Mouse (Mus musculus): ENCODE data around the gene Snrpc. TPM values are rescaled to one million over a fixed set of nuclear protein-coding genes. Genes with fewer than 3 reads are reported as not detected.

The Snrpc gene
- polyA plus RNA-seq, 1 experiment from 2014 or later, result 207 TPM

DNA sequence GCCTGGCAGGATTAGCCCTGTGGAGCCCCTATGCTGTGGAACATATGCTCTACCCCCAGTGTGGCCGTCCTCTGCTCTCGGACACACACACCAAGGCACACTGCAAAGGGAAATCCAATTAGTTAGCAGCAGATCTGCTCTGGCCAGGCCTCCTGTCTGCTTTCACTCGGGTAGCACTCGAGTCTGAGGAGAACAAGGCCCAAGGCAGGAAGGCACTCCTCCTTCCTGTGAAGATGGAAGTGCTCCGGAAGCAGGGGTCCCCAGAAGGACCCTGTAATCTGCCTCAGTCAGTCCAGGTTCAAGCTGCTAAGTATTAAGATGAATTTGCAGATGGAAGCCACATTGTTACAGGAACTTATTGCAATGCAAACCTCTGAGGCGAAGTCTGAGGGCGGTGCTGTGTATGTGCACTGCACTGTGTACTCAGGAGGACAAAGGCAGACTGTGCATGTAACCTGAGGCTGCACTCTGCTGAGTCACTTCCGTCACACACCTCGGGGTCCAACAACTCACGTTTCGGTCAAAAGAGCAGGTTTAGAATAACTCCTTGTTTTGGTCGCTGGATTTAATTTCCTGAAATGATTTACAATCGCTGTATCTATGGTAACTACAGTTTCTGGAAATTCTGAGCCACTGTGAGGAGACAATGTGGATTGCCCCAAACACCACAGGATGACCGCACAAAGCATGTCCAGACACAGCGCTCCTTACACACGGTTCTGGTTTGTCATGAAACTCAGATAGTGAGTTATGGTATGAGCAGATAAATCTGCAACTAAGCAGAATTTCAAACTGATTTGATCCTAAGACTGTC, 38.0 kb upstream of the Snrpc start:
- Histone ChIP-seq H3K9me3 (ENCODE audit: control insufficient read depth, low read length) (no peaks in the 10 kb centered on the region), H3K36me3 (ENCODE audit: control insufficient read depth, insufficient read depth, low read length) (no peaks in the 10 kb centered on the region), H3K4me1 (ENCODE audit: control insufficient read depth, insufficient read depth, low read depth, low read length) (peaks cover 23% of the 10 kb centered on the region), H3K4me3 (ENCODE audit: low read length) (no peak overlapping the region), H3K4me2 (ENCODE audit: low read length) (no peak overlapping the region), H3K27ac (ENCODE audit: low read depth, low read length) (peak overlapping the region; percentile 19), H3K9ac (ENCODE audit: low read depth, low read length) (peak overlapping the region; percentile 7; the same call in 1 of the 2 replicates), H3K27me3 (replicated peaks; ENCODE audit: control insufficient read depth, insufficient read depth, low read length) (no peaks in the 10 kb centered on the region)
- 54% methylated on average over 16 of the region's 16 CpGs for WGBS
- ATAC-seq, result no peak

- ATAC-seq, result no peak
- H3K9me3 ChIP-seq (ENCODE audit: control insufficient read depth, low read length), result no peaks in the 10 kb centered on the region
- WGBS, result 85% methylated on average over 9 of the region's 9 CpGs
- no peak overlapping the region for H3K4me2 ChIP-seq (ENCODE audit: low read length)
- H3K4me3 ChIP-seq (ENCODE audit: low read length), result no peak overlapping the region
- peaks cover 23% of the 10 kb centered on the region for H3K4me1 ChIP-seq (ENCODE audit: control insufficient read depth, insufficient read depth, low read depth, low read length)
- no peak overlapping the region for H3K27ac ChIP-seq (ENCODE audit: low read depth, low read length)
- no peaks in the 10 kb centered on the region for H3K36me3 ChIP-seq (ENCODE audit: control insufficient read depth, insufficient read depth, low read length)
- H3K9ac ChIP-seq (ENCODE audit: low read depth, low read length), result no peak overlapping the region
- no peaks in the 10 kb centered on the region for H3K27me3 ChIP-seq (replicated peaks; ENCODE audit: control insufficient read depth, insufficient read depth, low read length)
These were observed 37.0 kb upstream of the Snrpc start for GRCm38 (mm10) chr17:27800710-27801648.

GRCm38 (mm10) chr17:27803752-27804151, 34.2 kb upstream of the Snrpc start:
- Histone ChIP-seq H3K27me3 (replicated peaks; ENCODE audit: control insufficient read depth, insufficient read depth, low read length) (no peaks in the 10 kb centered on the region), H3K4me2 (ENCODE audit: low read length) (no peak overlapping the region), H3K27ac (ENCODE audit: low read depth, low read length) (no peak overlapping the region), H3K36me3 (ENCODE audit: control insufficient read depth, insufficient read depth, low read length) (no peaks in the 10 kb centered on the region), H3K9ac (ENCODE audit: low read depth, low read length) (no peak overlapping the region), H3K4me3 (ENCODE audit: low read length) (no peak overlapping the region), H3K4me1 (ENCODE audit: control insufficient read depth, insufficient read depth, low read depth, low read length) (peaks cover 4% of the 10 kb centered on the region), H3K9me3 (ENCODE audit: control insufficient read depth, low read length) (no peaks in the 10 kb centered on the region)
- no peak for ATAC-seq
- 79% methylated on average over 4 of the region's 4 CpGs for WGBS

DNA sequence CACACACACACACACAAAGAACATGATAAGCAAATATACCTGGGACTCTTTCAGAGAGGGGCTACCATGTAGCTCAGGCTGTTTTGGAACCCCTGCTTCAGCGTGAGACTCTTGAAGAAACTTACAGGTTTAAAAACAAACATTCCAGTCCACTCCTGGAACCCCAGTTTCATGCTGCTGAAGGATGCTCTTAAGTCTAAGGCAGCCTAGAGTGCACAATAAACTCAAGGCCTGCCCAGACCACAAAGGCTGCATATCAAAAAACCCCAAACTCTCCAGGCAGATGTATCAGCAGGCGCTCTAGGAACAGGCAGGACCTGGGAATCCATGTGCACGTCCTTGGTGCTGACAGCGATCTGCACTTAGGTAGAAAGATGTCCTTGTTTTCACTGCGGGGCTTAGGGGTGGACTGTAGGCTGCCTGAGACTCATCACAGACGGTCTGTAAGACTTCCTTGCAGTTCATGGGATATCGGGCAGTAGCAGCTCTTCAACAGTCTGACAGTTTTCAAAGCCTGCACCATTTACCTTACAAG, 33.7 kb upstream of the Snrpc start:
- no peak for ATAC-seq
- H3K4me3 ChIP-seq (ENCODE audit: low read length), result no peak overlapping the region
- H3K4me1 ChIP-seq (ENCODE audit: control insufficient read depth, insufficient read depth, low read depth, low read length), result peaks cover 4% of the 10 kb centered on the region
- H3K4me2 ChIP-seq (ENCODE audit: low read length), result no peak overlapping the region
- H3K9me3 ChIP-seq (ENCODE audit: control insufficient read depth, low read length), result no peaks in the 10 kb centered on the region
- no peak overlapping the region for H3K27ac ChIP-seq (ENCODE audit: low read depth, low read length)
- no peaks in the 10 kb centered on the region for H3K36me3 ChIP-seq (ENCODE audit: control insufficient read depth, insufficient read depth, low read length)
- no peak overlapping the region for H3K9ac ChIP-seq (ENCODE audit: low read depth, low read length)
- H3K27me3 ChIP-seq (replicated peaks; ENCODE audit: control insufficient read depth, insufficient read depth, low read length), result no peaks in the 10 kb centered on the region
- WGBS, result 87% methylated on average over 7 of the region's 7 CpGs

DNA sequence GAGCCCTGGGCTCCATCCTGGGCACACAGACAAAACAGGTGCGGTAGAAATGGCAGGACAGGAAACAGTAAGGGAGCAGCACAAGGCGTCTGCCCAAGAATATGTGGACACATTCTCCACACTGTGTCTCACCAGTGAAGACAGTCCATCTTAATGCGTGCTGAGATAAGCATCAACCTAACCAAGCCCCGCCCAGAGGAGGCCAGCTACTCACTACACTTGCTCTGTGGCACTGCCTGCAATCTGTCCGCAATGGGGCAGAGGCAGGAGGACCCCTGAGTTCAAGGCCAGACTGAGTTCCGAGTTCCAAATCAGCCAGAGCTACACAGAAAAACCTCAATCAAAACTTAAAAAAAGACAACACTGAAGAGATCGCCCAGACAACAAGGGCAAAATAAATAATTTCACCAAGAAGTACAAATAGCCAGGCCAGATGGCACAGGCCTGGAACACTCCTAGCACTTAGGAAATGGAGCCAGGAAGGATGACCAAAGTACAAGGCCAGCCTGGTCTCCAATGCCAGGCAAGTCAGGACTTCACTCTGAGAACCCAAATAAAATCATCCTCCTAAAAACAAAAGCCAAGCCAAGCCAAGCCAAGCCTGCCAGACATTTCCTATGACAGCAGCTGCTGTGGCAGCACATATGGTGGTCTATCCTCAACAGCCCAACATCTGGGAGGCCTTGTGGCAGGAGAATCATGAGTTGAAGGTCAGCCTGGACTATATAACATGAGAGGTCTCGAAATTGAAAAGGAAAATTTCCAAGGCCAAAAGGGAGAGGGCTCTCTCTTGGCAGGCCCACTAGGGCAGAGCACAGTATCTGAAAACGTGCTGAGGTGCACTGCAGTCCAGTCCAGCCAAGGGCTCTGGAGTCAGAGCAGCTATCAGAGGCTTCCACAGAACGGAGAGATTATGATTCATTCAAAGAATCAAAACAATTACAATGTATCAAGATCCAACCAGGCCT, 32.9 kb upstream of the Snrpc start:
- no peak overlapping the region for H3K9ac ChIP-seq (ENCODE audit: low read depth, low read length)
- H3K4me3 ChIP-seq (ENCODE audit: low read length), result no peak overlapping the region
- H3K36me3 ChIP-seq (ENCODE audit: control insufficient read depth, insufficient read depth, low read length), result no peaks in the 10 kb centered on the region
- H3K9me3 ChIP-seq (ENCODE audit: control insufficient read depth, low read length), result no peaks in the 10 kb centered on the region
- no peak overlapping the region for H3K4me2 ChIP-seq (ENCODE audit: low read length)
- H3K27me3 ChIP-seq (replicated peaks; ENCODE audit: control insufficient read depth, insufficient read depth, low read length), result no peaks in the 10 kb centered on the region
- no peak for ATAC-seq
- WGBS, result 92% methylated on average over 10 of the region's 10 CpGs
- H3K27ac ChIP-seq (ENCODE audit: low read depth, low read length), result no peak overlapping the region
- no peaks in the 10 kb centered on the region for H3K4me1 ChIP-seq (ENCODE audit: control insufficient read depth, insufficient read depth, low read depth, low read length)

- Histone ChIP-seq H3K9ac (ENCODE audit: low read depth, low read length) (no peak overlapping the region), H3K4me2 (ENCODE audit: low read length) (no peak overlapping the region), H3K4me1 (ENCODE audit: control insufficient read depth, insufficient read depth, low read depth, low read length) (no peaks in the 10 kb centered on the region), H3K4me3 (ENCODE audit: low read length) (no peak overlapping the region), H3K9me3 (ENCODE audit: control insufficient read depth, low read length) (no peaks in the 10 kb centered on the region), H3K36me3 (ENCODE audit: control insufficient read depth, insufficient read depth, low read length) (no peaks in the 10 kb centered on the region), H3K27ac (ENCODE audit: low read depth, low read length) (no peak overlapping the region), H3K27me3 (replicated peaks; ENCODE audit: control insufficient read depth, insufficient read depth, low read length) (no peaks in the 10 kb centered on the region)
- WGBS, result 89% methylated on average over 2 of the region's 2 CpGs
- no peak for ATAC-seq
These were observed 30.3 kb upstream of the Snrpc start for GRCm38 (mm10) chr17:27807542-27808078.

- Histone ChIP-seq H3K9me3 (ENCODE audit: control insufficient read depth, low read length) (no peaks in the 10 kb centered on the region), H3K27me3 (replicated peaks; ENCODE audit: control insufficient read depth, insufficient read depth, low read length) (no peaks in the 10 kb centered on the region), H3K27ac (ENCODE audit: low read depth, low read length) (no peak overlapping the region), H3K4me1 (ENCODE audit: control insufficient read depth, insufficient read depth, low read depth, low read length) (no peaks in the 10 kb centered on the region), H3K36me3 (ENCODE audit: control insufficient read depth, insufficient read depth, low read length) (no peaks in the 10 kb centered on the region), H3K4me2 (ENCODE audit: low read length) (no peak overlapping the region), H3K9ac (ENCODE audit: low read depth, low read length) (no peak overlapping the region), H3K4me3 (ENCODE audit: low read length) (no peak overlapping the region)
- no peak for ATAC-seq
- WGBS, result 92% methylated on average over 16 of the region's 16 CpGs
These were observed 27.2 kb upstream of the Snrpc start for GRCm38 (mm10) chr17:27810569-27811331.

DNA sequence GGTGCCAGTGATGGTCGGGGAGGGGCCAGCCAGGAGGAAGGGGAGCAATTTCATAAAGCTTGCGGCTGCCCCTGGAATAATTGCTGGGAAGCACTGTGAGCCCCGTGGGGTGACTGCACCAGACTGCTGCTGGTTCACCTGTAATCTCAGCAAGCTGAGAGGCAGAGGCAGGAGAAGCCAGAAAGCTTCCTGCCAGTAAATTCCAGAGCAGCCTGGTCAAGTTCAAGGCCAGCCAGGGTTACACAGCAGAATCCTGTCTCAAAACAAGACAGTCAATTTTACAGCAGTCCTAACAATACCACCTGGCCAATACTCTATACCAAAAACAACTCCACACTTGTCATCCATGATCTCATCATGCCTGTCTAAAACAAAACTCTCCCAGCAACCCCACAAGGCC, 26.0 kb upstream of the Snrpc start:
- Histone ChIP-seq H3K9ac (ENCODE audit: low read depth, low read length) (no peak overlapping the region), H3K4me3 (ENCODE audit: low read length) (no peak overlapping the region), H3K4me1 (ENCODE audit: control insufficient read depth, insufficient read depth, low read depth, low read length) (no peaks in the 10 kb centered on the region), H3K36me3 (ENCODE audit: control insufficient read depth, insufficient read depth, low read length) (no peaks in the 10 kb centered on the region), H3K27ac (ENCODE audit: low read depth, low read length) (no peak overlapping the region), H3K4me2 (ENCODE audit: low read length) (no peak overlapping the region), H3K27me3 (replicated peaks; ENCODE audit: control insufficient read depth, insufficient read depth, low read length) (no peaks in the 10 kb centered on the region), H3K9me3 (ENCODE audit: control insufficient read depth, low read length) (no peaks in the 10 kb centered on the region)
- no peak for ATAC-seq
- 70% methylated on average over 3 of the region's 3 CpGs for WGBS
